Mouse (Mus musculus) layer of hippocampus, adult 8-10 months (tissue): ENCODE data around the gene D230025D16Rik. TPM values are rescaled to one million over a fixed set of nuclear protein-coding genes. Genes with fewer than 3 reads are reported as not detected.
A peak's percentile ranks its signal among the peaks of the same experiment; 100 is the strongest.

Experiments
- DNase-seq, 2 experiments: peaks; one replicate each; pipeline ENCODE4 v3.0.0; 2022; ENCODE audit warnings: low spot score in 2 of 2
- total RNA-seq, 4 experiments: library from RNA; stranded (reverse); gene quantifications; 2 replicates each; pipeline ENCODE4 v1.2.4; 2022

The D230025D16Rik gene
- total RNA-seq, 4 experiments from 2014 or later, result 34.1 to 38.6 (median 36.6) TPM

DNA sequence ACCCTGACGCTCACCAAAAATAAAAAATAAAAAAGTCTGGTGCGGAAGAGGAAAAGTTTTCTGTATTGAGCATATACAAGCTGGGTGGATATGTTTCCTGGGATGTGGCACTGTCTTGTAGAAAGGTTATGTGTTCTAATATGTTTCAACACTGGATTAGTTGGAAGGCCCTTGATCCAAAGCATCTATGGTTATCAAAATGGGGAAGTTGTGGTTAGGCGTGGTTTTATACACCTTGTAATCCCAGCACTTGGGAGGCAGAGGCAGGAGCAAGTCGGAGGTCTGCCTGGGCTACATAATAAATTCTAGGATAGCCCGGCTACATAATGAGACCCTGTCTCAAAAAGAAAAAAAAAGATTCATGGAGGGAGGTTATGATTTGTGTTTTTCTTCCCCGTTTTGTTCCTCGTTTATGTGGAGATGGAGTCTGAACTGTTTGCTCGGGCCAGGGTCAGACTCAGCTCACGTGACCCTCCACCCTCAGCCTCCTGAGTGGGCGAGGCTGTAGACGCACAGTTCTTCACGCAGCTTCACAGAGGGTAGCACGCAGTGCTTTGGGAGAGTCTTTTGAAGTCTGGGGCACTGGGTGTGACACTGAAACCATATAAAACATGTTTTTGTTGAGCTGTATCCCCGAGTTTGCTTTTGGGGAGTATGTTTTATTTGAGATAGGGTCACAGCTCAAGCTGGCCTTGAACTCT is 12.6 kb downstream of the D230025D16Rik start:
- no peak for DNase-seq

DNA sequence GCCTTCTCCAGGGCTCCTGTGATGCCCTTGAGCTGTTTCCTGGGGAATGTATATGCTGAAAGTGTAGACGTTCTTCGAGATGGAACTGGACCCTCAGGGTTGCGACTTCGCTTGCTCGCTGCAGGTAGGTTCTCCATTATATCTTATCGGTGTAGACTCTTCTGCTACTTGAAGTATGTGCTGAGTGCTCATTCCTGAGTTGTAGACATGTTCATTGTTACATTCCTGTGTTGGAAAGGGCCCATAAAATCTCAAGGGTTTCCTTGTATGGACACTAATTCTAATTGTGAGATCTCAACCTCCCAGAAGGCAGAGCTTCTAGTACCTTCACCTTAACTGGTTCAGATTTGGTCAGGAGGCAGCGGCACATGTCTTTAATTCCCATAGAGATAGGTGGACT is 16.1 kb downstream of the D230025D16Rik start:
- DNase-seq, result no peak

DNA sequence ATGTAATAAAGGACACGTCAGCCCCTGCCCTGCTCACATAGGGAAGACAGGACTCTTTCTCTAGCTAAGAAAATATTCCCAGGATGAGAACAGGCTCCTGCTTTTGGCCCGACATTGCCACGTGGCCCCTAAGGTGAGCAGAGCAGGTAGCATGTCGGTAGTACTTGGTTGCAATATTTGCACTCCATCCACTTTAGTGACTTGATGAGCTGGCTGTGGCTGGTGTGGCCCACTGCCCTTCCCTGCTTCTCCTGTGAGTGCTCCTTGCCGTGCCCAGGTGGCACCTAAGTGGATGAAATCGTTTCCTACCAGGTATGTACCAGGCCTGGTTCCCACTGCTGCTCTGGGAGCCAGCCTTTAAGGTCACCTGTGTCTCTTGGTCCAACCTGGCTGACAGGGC is 27.0 kb downstream of the D230025D16Rik start:
- no peak for DNase-seq

DNA sequence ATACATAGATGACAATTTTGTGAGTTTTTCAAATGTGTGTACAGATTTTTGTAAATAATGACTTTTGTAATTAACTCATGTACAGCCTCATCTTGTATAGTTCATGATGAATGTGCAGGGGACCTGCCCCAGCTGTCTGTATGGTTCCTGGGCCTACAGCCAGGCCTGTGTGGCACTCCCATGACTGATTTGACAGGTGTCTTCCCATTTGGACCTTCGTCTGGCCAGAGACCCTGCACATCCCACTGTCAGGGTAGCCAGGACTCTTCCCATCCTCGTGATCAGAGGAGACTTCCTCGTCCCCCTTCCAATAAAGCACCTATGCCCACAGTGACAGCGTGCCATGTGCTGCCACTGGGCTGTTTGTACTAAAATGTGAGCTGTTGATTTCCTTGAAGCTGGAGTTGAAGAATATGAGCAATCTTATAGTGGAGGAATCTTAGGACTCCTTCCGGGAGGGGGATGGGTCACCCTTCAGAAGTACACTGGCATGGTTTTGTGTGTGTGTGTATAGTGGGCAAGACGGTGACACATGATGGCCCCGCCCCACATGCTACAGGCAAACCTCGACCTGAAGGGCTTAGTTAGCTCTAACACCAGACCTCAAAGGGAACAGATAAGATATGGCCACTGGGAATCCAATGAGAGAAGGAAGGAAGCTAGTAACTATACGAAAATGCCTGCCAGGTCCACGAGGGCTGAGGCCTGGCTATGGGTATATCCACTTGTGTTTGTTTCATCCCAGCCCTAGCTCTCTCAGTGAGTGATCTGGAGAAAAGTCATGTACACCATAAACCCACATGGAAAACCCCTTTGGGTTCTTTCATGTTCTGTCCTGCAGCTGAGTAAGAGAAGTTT is 28.0 kb downstream of the D230025D16Rik start:
- no peak for DNase-seq

DNA sequence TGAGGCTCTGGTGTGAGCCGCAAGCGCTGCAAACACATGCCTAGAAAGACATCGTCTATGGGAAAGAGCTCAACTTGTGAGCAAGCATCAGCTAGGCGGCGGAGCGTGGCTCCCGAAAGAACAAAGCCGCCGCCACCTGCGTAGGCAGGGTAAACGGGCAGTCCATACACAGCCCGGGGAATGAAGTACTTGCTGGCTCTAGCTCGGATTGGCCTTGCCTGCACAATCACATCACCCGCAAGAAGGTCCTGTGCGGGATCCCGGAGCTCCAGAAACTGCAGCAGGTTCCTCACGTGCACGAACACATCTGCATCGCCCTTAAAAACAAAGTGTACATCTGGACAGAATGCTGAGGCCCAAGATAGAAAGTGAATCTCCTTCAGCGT is 28.8 kb downstream of the D230025D16Rik start:
- no peak for DNase-seq

DNA sequence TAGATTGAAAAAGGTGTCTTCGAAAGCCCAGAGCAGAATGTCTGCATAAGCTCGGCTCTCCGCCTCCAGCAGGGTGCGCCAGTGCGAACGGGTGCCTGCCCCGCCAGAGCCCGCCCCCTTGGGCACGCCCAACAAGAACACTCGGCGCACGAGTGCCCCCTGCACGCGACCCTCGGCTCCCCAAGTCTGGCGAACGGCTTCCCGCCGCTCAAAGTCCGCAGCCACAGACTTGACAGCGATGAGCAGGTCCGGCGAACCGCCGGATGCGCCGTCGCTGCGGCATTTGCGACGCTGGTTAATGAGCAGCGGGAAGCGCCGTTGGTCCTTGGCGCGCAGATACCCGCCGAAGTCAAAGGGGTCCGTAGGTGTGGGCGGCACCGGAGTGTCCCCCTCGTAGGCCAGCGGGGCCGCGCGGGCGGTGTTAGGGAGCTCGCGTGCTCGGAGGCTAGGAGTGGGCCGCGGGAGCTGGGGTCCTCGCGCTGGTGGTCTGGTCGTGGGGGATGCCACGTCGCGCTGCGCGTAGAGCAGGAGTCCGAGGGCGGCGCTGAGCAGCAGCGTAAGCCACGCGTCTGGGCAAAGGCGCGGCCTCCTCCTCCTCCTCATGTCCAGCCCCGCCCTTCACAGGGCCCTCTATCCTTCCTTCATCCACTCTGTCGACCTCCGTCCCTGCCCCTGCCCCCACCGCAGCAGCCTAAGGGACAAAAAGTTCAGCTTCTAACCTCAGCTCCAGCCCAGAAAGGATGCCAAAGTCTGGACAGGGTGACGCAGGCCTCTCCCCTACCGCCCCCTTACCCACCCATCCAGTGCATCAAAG is 29.4 kb downstream of the D230025D16Rik start:
- DNase-seq, result peak; percentile 84 to 85

DNA sequence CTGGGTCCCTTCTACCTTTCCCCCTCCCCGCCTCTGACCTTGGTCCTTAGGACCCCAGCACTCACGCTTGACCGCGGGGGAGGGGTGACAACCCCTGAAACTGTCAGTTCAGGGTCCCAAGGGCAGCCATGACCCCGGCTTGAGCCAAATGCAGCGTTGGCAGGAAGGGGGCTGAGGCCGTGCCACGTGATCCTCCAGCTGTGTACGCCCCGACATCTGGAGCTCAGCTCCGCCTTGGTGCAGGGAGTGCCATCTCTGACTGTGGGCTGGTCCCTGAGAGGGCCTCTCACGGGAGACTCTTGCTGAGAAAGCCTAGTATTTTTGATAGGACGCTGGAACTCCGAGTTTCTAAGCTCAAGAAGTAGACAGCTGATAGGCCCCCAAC is 30.0 kb downstream of the D230025D16Rik start, which contains the start of gene B3gnt9:
B3gnt9 (minus strand) TSS at position 188 of the 385 bp plus-strand sequence.
- peak in 1 of 2 experiments; percentile 50 for DNase-seq

DNA sequence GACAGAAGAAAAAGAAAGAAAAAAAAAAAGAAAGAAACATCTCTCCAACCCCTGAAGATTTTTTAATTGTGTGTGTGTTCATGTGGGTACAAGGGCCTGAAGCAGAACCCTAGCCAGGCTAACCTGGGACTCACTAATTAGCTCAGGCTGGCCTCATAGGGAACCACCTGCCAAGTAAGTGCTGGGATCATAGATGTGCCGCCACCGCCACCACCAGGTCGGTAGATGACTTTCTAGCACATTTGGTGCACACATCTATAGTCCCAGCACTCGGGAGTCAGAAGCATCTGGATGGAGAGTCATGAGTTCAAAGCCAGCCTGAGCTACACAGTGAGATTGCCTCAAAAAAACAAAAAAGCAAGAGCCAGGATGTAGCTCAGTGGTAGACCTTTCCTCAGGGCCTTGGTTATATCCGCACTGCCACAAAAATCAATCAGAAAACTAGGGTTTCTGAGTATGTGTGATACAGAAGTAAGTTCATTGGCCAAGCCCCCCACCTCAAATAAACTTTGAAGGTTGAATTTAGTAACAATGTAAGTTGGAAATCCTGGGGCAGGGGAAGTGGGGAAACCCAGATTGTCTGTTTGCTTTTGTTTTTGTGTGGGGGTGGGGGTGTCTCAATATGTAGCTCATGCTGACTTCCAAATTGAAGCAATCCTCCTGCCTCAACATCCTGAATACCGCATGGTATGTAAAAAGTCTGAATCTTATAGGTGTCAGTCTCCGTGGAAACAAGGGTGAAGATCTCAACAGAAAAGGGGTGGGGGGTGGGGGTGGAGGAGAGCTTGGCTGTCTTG is 32.6 kb downstream of the D230025D16Rik start:
- DNase-seq, result no peak

DNA sequence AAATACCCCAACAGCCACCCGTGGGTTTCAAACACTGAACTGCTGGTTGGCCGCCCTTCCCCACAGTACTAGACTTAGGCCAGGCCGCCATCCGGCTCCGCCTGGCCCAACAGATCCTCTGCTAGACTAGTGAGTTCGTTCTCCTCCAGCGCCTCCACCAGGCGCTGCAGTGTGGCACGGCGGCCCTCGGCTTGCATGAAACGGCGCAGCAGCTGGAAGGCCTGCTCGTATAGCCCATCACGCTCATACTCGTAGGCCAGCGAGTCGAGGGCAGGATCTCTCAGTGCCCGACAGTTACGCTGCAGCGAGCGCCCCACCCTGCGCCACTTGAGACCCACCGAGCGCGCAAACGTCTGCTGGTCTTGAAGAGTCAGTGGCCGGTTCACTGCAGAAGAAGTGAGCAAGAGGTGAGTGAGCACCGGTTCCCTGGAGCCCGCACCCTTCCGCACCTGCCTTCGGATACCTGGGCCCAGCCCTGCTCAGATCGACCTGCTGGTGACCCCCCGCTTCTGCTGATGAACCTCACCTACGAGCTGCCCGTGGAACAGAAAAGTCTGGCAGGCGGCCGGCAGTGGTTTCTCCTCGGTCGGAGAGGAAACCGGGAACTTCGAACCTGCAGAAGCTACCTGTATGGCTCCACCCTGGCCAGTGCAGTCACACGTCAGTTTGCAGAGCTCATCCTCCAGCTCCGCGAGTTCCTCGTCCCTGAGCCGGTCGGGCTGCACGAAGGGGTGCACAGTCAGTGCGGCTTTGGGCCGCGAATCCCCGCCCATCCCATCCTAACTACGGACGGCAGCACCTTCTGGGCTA is 34.2 kb downstream of the D230025D16Rik start:
- no peak for DNase-seq

DNA sequence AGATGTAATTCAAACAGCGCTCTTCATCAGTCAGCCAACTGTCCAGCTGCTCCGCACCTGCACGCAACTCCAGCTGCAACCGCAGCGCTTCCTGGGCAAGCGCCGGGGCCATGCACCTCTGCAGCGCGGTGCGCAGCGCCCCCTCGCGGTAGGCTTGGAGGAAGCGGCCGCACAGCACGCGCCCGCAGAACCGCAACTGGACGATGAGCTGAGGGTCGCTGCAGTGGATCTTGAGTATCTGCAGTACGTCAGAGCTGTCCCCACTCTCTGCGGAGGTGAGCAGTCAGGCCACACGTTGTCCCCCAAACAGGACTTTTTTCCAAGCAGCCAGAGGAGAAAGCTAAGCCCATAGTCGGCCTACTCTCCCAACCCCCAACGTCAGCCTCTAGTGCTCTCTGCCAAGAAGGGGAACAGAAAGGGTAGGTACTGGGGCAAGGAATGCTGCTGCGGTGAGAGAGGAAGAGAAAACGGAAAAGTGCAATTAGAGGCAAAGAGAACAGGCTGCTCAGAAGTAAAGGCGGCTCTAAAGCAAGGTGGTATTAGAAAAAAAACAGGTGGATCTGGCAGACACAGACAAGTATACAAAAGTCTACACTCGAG is 34.9 kb downstream of the D230025D16Rik start:
- peak in 1 of 2 experiments; percentile 61 for DNase-seq

DNA sequence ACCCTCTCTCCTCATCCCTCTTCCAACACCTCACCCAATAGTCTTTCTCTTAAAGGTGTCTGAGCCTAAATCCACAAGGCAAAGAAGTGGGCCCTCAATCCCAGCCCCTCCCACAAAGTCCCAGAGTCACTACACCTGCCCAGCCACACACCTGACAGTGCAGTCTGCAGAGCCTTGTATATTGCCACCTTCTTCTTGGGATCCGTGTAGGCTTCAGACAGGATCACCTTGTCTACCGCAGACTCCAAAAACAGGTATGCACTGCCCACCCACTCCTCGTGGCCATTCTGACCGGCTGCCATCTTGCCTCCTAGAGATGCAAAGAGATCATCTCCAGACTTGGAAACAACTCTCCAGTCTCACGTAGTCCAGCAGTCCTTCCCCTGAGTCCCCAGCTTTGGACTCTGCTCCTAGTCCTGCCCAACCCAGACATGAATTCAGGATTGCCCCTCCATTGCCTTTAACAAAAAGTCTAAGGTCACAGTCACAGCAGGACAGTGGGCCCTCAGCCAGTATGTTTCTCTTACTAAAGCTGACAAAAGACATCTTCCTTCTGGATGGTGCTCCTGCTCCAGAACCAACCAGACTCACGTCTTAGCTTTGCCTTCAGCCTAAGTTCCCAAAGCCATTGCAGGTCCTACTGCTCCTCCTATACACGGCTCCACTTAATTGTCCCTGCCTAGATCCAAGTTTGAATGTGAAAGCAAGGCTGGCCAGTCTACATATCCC is 35.6 kb downstream of the D230025D16Rik start:
- no peak for DNase-seq

DNA sequence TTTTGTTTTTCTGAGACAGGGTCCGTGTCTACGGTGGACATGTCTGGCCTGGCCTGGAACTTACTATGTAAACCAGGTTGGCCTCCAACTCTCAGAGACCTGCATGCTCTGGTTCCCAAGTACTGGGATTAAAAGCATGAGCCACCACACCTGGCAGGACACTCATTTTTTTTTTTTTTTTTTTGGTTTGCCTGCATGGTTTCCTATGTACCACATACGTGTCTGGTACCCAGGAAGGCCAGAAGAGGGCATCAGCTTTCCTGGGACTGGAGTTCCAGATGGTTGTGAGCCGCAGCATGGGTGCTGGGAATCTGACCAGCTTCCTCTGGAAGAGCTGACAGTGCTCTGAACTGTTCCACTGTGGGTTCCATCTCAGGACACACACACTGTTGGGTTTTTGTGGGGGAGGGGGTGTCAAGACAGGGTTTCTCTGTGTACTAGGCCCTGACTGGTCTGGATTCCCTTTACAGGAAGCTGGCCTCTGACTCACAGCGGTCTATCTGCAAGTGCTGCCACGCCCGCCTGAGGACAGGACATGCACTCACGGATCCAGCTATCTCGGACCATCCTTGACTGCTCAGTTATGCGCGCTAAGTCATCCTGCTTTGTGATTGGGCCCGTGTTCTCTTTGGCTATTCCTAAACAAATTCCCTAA is 36.5 kb downstream of the D230025D16Rik start:
- no peak for DNase-seq

DNA sequence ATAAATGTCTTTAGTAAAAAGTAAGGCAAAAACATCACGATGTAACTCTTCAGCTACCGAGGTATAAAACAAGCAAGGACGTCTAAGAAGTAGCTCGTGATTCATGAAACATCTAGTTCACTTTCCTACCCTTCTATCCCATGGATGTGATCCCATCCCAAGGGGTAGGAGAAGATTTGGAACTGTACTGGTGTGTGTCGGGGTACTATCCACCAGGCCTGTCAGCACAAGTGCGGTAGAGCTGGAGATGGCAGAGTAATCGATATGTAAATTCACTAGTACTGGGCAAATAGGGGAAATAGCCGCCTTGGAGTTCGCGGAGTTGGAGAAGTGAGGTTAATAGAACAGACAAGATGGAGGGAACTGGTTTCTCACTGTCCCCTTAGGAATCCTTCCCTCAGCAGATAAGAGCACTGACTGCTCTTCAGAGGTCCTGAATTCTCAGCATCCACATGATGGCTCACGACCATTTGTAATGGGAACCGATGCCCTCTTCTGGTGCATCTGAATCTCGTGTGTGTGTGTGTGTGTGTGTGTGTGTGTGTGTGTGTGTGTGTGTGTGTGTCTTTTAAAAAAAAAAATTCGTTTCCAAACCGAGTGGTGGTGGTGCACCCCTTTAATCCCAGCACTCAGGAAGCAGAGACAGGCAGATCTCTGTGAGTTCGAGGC is 38.4 kb downstream of the D230025D16Rik start:
- no peak for DNase-seq

DNA sequence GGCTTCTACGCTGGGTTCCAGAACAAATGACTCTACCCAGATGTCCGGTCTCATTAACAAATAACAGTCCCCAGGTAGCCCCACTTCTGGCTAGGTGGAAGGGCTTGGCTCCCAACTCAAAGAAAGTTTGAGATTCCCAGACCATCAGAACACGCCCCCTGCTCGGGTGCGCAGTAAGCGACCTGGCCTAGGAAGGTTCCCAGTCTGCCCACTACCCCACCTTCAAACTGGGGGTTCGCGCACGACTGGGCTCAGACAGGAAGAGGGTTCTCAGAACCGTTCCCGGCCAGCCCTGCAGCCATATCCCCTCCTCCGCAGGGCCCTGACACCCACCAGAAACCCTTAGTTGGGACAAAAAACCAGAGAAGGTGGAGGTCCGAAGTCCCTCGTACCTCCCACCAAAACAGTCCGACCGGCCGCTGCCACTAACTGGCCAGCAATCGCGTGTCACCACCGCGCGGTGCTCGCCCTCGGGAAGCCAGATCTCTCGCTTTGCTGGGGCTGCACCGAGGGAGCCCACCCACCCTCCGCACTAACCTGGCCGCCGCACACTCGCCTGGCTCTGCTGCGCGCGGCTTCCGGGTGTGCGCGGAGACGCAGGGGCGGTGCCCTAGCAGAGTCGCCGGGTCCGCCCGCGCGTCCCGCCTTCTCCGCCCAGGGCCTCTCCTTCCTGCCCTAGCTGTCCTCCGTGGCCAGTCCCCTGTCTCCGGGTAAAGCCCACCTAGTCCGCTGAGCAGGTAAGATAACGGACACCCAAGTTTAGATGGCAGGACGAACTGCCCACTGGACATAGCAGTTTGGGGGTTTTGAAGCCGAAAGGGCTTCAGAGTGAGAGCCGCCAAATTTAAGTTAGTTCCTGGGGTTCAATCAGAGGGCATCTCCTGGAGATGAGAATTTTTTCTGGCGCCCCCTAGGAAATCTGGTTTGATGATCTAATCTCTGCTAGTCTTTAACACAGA is 39.4 kb downstream of the D230025D16Rik start, which contains the start of the genes Tradd and Fbxl8:
Tradd (minus strand) TSS at position 586 of the 959 bp plus-strand sequence.
Fbxl8 (plus strand) TSS at position 625 of the 959 bp plus-strand sequence.
- DNase-seq, result no peak

DNA sequence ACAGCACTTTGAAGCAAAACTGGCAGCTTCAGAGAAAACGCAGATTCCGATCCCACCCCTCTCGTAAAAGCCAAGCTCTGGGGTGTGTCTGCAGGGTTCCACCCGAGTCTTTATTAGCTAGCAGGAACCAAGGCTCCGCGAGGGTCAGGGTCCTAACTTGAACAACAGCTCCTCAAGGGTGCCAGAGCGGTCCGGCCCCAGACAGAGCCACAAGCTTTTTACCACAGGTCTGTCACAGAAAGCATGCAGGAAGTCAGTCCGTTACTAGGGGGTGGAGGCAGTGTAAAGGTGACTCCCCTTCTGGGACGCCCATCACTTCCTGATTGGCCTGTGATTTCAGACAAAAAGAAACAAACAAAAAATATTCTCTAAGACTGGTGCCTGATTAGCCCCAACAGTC is 40.2 kb downstream of the D230025D16Rik start:
- DNase-seq, result no peak

DNA sequence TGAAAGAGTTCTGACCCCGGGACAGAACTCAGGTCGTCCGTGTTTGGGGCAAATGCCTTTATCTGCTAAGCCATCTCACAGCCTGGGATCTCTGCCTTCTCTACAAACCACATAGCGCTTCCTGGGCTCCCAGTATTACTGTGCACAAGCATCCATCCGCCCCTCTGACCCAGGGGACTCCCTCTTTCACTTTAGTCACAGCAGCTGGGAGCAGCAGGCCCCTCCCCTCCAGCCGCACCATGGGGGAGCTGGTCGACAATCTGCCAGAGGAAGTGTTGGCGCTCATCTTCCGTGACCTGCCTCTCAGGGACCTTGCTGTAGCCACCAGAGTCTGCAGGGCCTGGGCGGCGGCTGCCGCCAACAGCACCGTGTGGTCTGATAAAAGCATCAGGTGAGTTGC is 41.8 kb downstream of the D230025D16Rik start:
- DNase-seq, result no peak
